Mouse (Mus musculus): ENCODE data around the gene Mad1l1. TPM values are rescaled to one million over a fixed set of nuclear protein-coding genes. Genes with fewer than 3 reads are reported as not detected.
A peak's percentile ranks its signal among the peaks of the same experiment; 100 is the strongest.

Mad1l1 gene
- polyA plus RNA-seq, 1 experiment from 2014 or later: 43.1 TPM

GRCm38 (mm10) chr5:140182351-140182750, 139.0 kb downstream of the Mad1l1 start:
- Histone ChIP-seq H3K9me3 (replicated peaks) (no peaks in the 10 kb centered on the region), H3K27me3 (no peaks in the 10 kb centered on the region), H3K4me2 (no peak overlapping the region), H3K4me3 (no peak overlapping the region), H3K9ac (no peak overlapping the region), H3K27ac (no peak overlapping the region), H3K4me1 (peaks cover 12% of the 10 kb centered on the region; the same call in 1 of the 2 replicates), H3K36me3 (ENCODE audit: poor library complexity, severe bottlenecking) (no peaks in the 10 kb centered on the region)
- 93% methylated on average over 4 of the region's 4 CpGs for WGBS
- ATAC-seq: no peak

- WGBS: 96% methylated on average over 5 of the region's 5 CpGs
Measured at GRCm38 (mm10) chr5:140180016-140180415, 141.3 kb downstream of the Mad1l1 start.

GRCm38 (mm10) chr5:140178058-140178690, 143.2 kb downstream of the Mad1l1 start:
- H3K4me1 ChIP-seq: peaks cover 22% of the 10 kb centered on the region
- WGBS: 57% methylated on average over 10 of the region's 10 CpGs

More at GRCm38 (mm10) chr5:140180016-140180415, 141.3 kb downstream of the Mad1l1 start:
- no peak for ATAC-seq
- H3K4me3 ChIP-seq: no peak overlapping the region
- no peaks in the 10 kb centered on the region for H3K36me3 ChIP-seq (ENCODE audit: poor library complexity, severe bottlenecking)
- peaks cover 13% of the 10 kb centered on the region for H3K4me1 ChIP-seq
- no peak overlapping the region for H3K27ac ChIP-seq
- no peaks in the 10 kb centered on the region for H3K27me3 ChIP-seq
- no peak overlapping the region for H3K9ac ChIP-seq
- H3K9me3 ChIP-seq (replicated peaks): no peaks in the 10 kb centered on the region
- no peak overlapping the region for H3K4me2 ChIP-seq

GRCm38 (mm10) chr5:140177582-140177981, 143.8 kb downstream of the Mad1l1 start:
- Histone ChIP-seq H3K4me3 (no peak overlapping the region), H3K9me3 (replicated peaks) (no peaks in the 10 kb centered on the region), H3K4me1 (peaks cover 20% of the 10 kb centered on the region), H3K27ac (no peak overlapping the region), H3K27me3 (no peaks in the 10 kb centered on the region), H3K9ac (no peak overlapping the region), H3K36me3 (ENCODE audit: poor library complexity, severe bottlenecking) (no peaks in the 10 kb centered on the region), H3K4me2 (no peak overlapping the region)
- 86% methylated on average over 8 of the region's 8 CpGs for WGBS
- ATAC-seq: no peak

More at GRCm38 (mm10) chr5:140178058-140178690, 143.2 kb downstream of the Mad1l1 start:
- Histone ChIP-seq H3K27ac (0 out of 2 replicates have a peak overlapping the region, but pooled peaks have one; percentile 31), H3K4me3 (no peak overlapping the region), H3K9ac (no peak overlapping the region), H3K9me3 (replicated peaks) (no peaks in the 10 kb centered on the region), H3K36me3 (ENCODE audit: poor library complexity, severe bottlenecking) (no peaks in the 10 kb centered on the region), H3K4me2 (no peak overlapping the region), H3K27me3 (no peaks in the 10 kb centered on the region)
- ATAC-seq: no peak

- Histone ChIP-seq H3K36me3 (ENCODE audit: poor library complexity, severe bottlenecking) (no peaks in the 10 kb centered on the region), H3K4me3 (no peak overlapping the region), H3K9ac (no peak overlapping the region), H3K4me2 (no peak overlapping the region), H3K9me3 (replicated peaks) (no peaks in the 10 kb centered on the region), H3K27me3 (no peaks in the 10 kb centered on the region), H3K4me1 (peaks cover 27% of the 10 kb centered on the region), H3K27ac (no peak overlapping the region)
- no peak for ATAC-seq
- WGBS: 79% methylated on average over 3 of the region's 3 CpGs
Measured at GRCm38 (mm10) chr5:140176370-140176769, 145.0 kb downstream of the Mad1l1 start.

- Histone ChIP-seq H3K36me3 (ENCODE audit: poor library complexity, severe bottlenecking) (no peaks in the 10 kb centered on the region), H3K9ac (no peak overlapping the region), H3K4me3 (no peak overlapping the region), H3K27ac (no peak overlapping the region), H3K4me1 (peaks cover 27% of the 10 kb centered on the region), H3K27me3 (no peaks in the 10 kb centered on the region), H3K4me2 (no peak overlapping the region), H3K9me3 (replicated peaks) (no peaks in the 10 kb centered on the region)
- WGBS: 81% methylated on average over 14 of the region's 14 CpGs
- no peak for ATAC-seq
Measured at GRCm38 (mm10) chr5:140174814-140175490, 146.4 kb downstream of the Mad1l1 start.

GRCm38 (mm10) chr5:140174066-140174465, 147.3 kb downstream of the Mad1l1 start:
- H3K4me1 ChIP-seq: peaks cover 27% of the 10 kb centered on the region
- no peaks in the 10 kb centered on the region for H3K27me3 ChIP-seq
- H3K4me3 ChIP-seq: no peak overlapping the region
- WGBS: 4% methylated on average over 3 of the region's 3 CpGs
- no peaks in the 10 kb centered on the region for H3K9me3 ChIP-seq (replicated peaks)
- H3K27ac ChIP-seq: 0 out of 2 replicates have a peak overlapping the region, but pooled peaks have one; percentile 16
- 0 out of 2 replicates have a peak overlapping the region, but pooled peaks have one; percentile 3 for H3K4me2 ChIP-seq
- 0 out of 2 replicates have a peak overlapping the region, but pooled peaks have one; percentile 18 for H3K9ac ChIP-seq
- ATAC-seq: peak; percentile 13; the same call in 1 of the 2 replicates
- no peaks in the 10 kb centered on the region for H3K36me3 ChIP-seq (ENCODE audit: poor library complexity, severe bottlenecking)

- ATAC-seq: no peak
- Histone ChIP-seq H3K4me2 (no peak overlapping the region), H3K4me1 (peaks cover 25% of the 10 kb centered on the region), H3K36me3 (ENCODE audit: poor library complexity, severe bottlenecking) (no peaks in the 10 kb centered on the region), H3K27ac (no peak overlapping the region), H3K27me3 (no peaks in the 10 kb centered on the region), H3K9ac (no peak overlapping the region), H3K4me3 (no peak overlapping the region), H3K9me3 (replicated peaks) (no peaks in the 10 kb centered on the region)
- 87% methylated on average over 4 of the region's 4 CpGs for WGBS
Measured at GRCm38 (mm10) chr5:140173181-140173580, 148.2 kb downstream of the Mad1l1 start.

- H3K4me2 ChIP-seq: no peak overlapping the region
- ATAC-seq: no peak
- no peaks in the 10 kb centered on the region for H3K27me3 ChIP-seq
- WGBS: 61% methylated on average over 1 of the region's 1 CpGs
- H3K9ac ChIP-seq: no peak overlapping the region
- H3K9me3 ChIP-seq (replicated peaks): no peaks in the 10 kb centered on the region
- H3K4me1 ChIP-seq: peaks cover 22% of the 10 kb centered on the region
- H3K4me3 ChIP-seq: no peak overlapping the region
- H3K36me3 ChIP-seq (ENCODE audit: poor library complexity, severe bottlenecking): no peaks in the 10 kb centered on the region
- H3K27ac ChIP-seq: no peak overlapping the region
Measured at GRCm38 (mm10) chr5:140171710-140172109, 149.6 kb downstream of the Mad1l1 start.

- H3K36me3 ChIP-seq (ENCODE audit: poor library complexity, severe bottlenecking): no peaks in the 10 kb centered on the region
- H3K9ac ChIP-seq: no peak overlapping the region
- WGBS: 89% methylated on average over 6 of the region's 6 CpGs
- H3K4me1 ChIP-seq: peaks cover 12% of the 10 kb centered on the region; the same call in 1 of the 2 replicates
- H3K4me2 ChIP-seq: no peak overlapping the region
- no peaks in the 10 kb centered on the region; the same call in 1 of the 2 replicates for H3K27me3 ChIP-seq
- H3K27ac ChIP-seq: no peak overlapping the region
- H3K4me3 ChIP-seq: no peak overlapping the region
- no peak for ATAC-seq
- H3K9me3 ChIP-seq (replicated peaks): no peaks in the 10 kb centered on the region
Measured at GRCm38 (mm10) chr5:140167531-140167930, 153.8 kb downstream of the Mad1l1 start.

GRCm38 (mm10) chr5:140167080-140167479, 154.3 kb downstream of the Mad1l1 start:
- H3K27me3 ChIP-seq: no peaks in the 10 kb centered on the region; the same call in 1 of the 2 replicates
- no peaks in the 10 kb centered on the region for H3K9me3 ChIP-seq (replicated peaks)
- 90% methylated on average over 6 of the region's 6 CpGs for WGBS
- no peak overlapping the region for H3K27ac ChIP-seq
- H3K36me3 ChIP-seq (ENCODE audit: poor library complexity, severe bottlenecking): no peaks in the 10 kb centered on the region
- no peak overlapping the region for H3K4me2 ChIP-seq
- no peak overlapping the region for H3K4me3 ChIP-seq
- peaks cover 12% of the 10 kb centered on the region; the same call in 1 of the 2 replicates for H3K4me1 ChIP-seq
- no peak overlapping the region for H3K9ac ChIP-seq
- ATAC-seq: no peak

GRCm38 (mm10) chr5:140163947-140164346, 157.4 kb downstream of the Mad1l1 start:
- 84% methylated on average over 6 of the region's 6 CpGs for WGBS
- Histone ChIP-seq H3K9ac (no peak overlapping the region), H3K27me3 (no peaks in the 10 kb centered on the region; the same call in 1 of the 2 replicates), H3K36me3 (ENCODE audit: poor library complexity, severe bottlenecking) (no peaks in the 10 kb centered on the region), H3K4me3 (no peak overlapping the region), H3K9me3 (replicated peaks) (no peaks in the 10 kb centered on the region), H3K4me1 (peaks cover 5% of the 10 kb centered on the region; the same call in 1 of the 2 replicates), H3K4me2 (no peak overlapping the region), H3K27ac (no peak overlapping the region)
- no peak for ATAC-seq

Data from forebrain, embryonic 13.5 days (tissue).